Mouse (Mus musculus): ENCODE data around the gene Rfpl4. TPM values are rescaled to one million over a fixed set of nuclear protein-coding genes. Genes with fewer than 3 reads are reported as not detected.
"Not testable (repeated sequence)": the region's sequence is repeated elsewhere in the genome, so short reads cannot be mapped to it uniquely, and the experiment has no call there.

Gene Rfpl4
- total RNA-seq (2012; rRNA removed) = not detected in 2 replicates

DNA sequence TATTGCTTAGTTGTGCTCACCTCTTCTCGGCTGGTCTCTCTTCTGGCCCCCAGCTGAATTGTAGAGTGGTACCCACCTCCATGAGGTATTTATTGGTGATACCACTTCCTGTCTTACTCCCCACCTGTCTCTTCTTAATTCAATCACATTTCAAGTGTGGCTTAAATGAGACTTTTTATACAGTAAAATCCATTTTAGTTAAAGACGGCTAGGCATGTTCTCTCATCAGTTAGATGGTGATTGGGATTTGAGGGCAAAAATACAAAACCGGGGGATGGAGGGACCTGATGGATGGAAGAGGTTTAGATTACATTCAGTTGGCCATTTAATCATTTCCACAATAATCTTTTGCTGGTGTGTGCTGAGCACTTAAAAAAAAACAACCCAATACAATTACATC, at the start of gene Rfpl4:
Gene Rfpl4, minus strand, starts transcription at position 101 of the 400 bp plus-strand sequence.
- in situ Hi-C loops (cut with MboI; ENCODE audit: low sequenced_read_pairs in 2 of 2, unreplicated experiment in 2 of 2) = no loop called here
- TF ChIP-seq ZC3H11A (IDR thresholded peaks at IDR 0.05; ENCODE audit: borderline replicate concordance, low read depth, low read length) = no peak
- no peak for TF ChIP-seq HCFC1 (IDR thresholded peaks at IDR 0.05; ENCODE audit: borderline replicate concordance, insufficient read depth, low read length)
- TF ChIP-seq ZNF384 (IDR thresholded peaks at IDR 0.05; ENCODE audit: low read depth, low read length) = no peak
- no peak for TF ChIP-seq CHD2 (IDR thresholded peaks at IDR 0.05; ENCODE audit: low read depth, low read length)
- TF ChIP-seq MAFK (IDR thresholded peaks at IDR 0.05; ENCODE audit: insufficient read depth, low read depth, low read length) = no peak
- Histone ChIP-seq H3K9me3 (ENCODE audit: control insufficient read depth, insufficient read depth, low read depth, low read length) (no peaks in the 10 kb centered on the region), H3K27ac (ENCODE audit: insufficient read depth, low read depth, low read length, poor library complexity, severe bottlenecking) (no peak within 1 kb of the TSS), H3K4me1 (ENCODE audit: control insufficient read depth in 2 of 2, insufficient read depth in 2 of 2, low read length in 2 of 2, poor library complexity in 1 of 2) (peaks cover 0 to 2% of the 10 kb centered on the region in 2 experiments; a peak in 1 of 4 replicates), H3K36me3 (ENCODE audit: control insufficient read depth, insufficient read depth, low read length, poor library complexity, severe bottlenecking) (no peaks in the 10 kb centered on the region), H3K4me3 (ENCODE audit: insufficient read depth in 1 of 2, low read depth in 1 of 2, low read length in 2 of 2, poor library complexity in 1 of 2, severe bottlenecking in 1 of 2) (no peak within 1 kb of the TSS), H3K9ac (ENCODE audit: insufficient read depth, low read depth, low read length, poor library complexity, severe bottlenecking) (no peak within 1 kb of the TSS)
- DNase-seq (ENCODE audit: low read depth, low spot score) = no peak

- H3K4me3 ChIP-seq (ENCODE audit: insufficient read depth in 1 of 2, low read depth in 1 of 2, low read length in 2 of 2, poor library complexity in 1 of 2, severe bottlenecking in 1 of 2); H3K9me3 ChIP-seq (ENCODE audit: control insufficient read depth, insufficient read depth, low read depth, low read length); H3K36me3 ChIP-seq (ENCODE audit: control insufficient read depth, insufficient read depth, low read length, poor library complexity, severe bottlenecking); H3K27ac ChIP-seq (ENCODE audit: insufficient read depth, low read depth, low read length, poor library complexity, severe bottlenecking); H3K9ac ChIP-seq (ENCODE audit: insufficient read depth, low read depth, low read length, poor library complexity, severe bottlenecking); DNase-seq (ENCODE audit: low read depth, low spot score); H3K4me1 ChIP-seq (ENCODE audit: control insufficient read depth in 2 of 2, insufficient read depth in 2 of 2, low read length in 2 of 2, poor library complexity in 1 of 2): not testable (repeated sequence)
- in situ Hi-C loops (cut with MboI; ENCODE audit: low sequenced_read_pairs in 2 of 2, unreplicated experiment in 2 of 2) = loop anchor here in 1 of 2 experiments (25.0 kb wide), 1 partner anchor 88 kb away; no protein-coding TSS in a partner anchor
Measured at GRCm38 (mm10) chr7:5149570-5149969, 32.8 kb upstream of the Rfpl4 start, which contains the start of gene Vmn1r55. Vmn1r55 (minus strand) TSS chr7:5149670.

- no peak for DNase-seq (ENCODE audit: low read depth, low spot score)
Measured at GRCm38 (mm10) chr7:5125549-5126406, 9.0 kb upstream of the Rfpl4 start, which contains the start of gene Rasl2-9. Rasl2-9 (minus strand) TSS chr7:5125950.

DNA sequence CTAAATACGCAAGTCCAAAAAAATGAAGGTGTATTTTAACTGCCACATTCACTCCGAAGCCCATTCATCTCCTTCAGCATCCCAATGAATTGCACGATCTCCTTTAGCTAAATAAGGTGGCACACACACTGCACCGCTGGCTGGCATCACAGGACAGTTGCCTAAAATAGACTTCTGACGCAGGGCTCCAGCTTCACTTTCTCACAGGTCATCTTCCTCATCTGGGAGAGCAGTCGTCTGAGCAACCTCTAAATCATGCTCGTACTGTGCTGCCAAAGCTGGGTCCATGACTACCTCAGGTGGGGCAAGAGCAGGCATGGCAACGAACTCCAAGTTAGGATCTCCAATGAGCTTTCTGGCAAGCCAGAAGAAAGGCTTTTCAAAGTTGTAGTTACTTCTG, 8.3 kb upstream of the Rfpl4 start:
- H3K36me3 ChIP-seq (ENCODE audit: control insufficient read depth, insufficient read depth, low read length, poor library complexity, severe bottlenecking) = no peaks in the 10 kb centered on the region
- no peak overlapping the region for H3K27ac ChIP-seq (ENCODE audit: insufficient read depth, low read depth, low read length, poor library complexity, severe bottlenecking)
- no peak overlapping the region for H3K9ac ChIP-seq (ENCODE audit: insufficient read depth, low read depth, low read length, poor library complexity, severe bottlenecking)
- TF ChIP-seq CHD2 (IDR thresholded peaks at IDR 0.05; ENCODE audit: low read depth, low read length) = no peak
- no peak for TF ChIP-seq ZC3H11A (IDR thresholded peaks at IDR 0.05; ENCODE audit: borderline replicate concordance, low read depth, low read length)
- no peak for TF ChIP-seq MAFK (IDR thresholded peaks at IDR 0.05; ENCODE audit: insufficient read depth, low read depth, low read length)
- TF ChIP-seq ZNF384 (IDR thresholded peaks at IDR 0.05; ENCODE audit: low read depth, low read length) = no peak
- TF ChIP-seq HCFC1 (IDR thresholded peaks at IDR 0.05; ENCODE audit: borderline replicate concordance, insufficient read depth, low read length) = no peak
- H3K4me3 ChIP-seq (ENCODE audit: insufficient read depth in 1 of 2, low read depth in 1 of 2, low read length in 2 of 2, poor library complexity in 1 of 2, severe bottlenecking in 1 of 2) = no peak overlapping the region
- H3K9me3 ChIP-seq (ENCODE audit: control insufficient read depth, insufficient read depth, low read depth, low read length) = no peaks in the 10 kb centered on the region
- in situ Hi-C loops (cut with MboI; ENCODE audit: low sequenced_read_pairs in 2 of 2, unreplicated experiment in 2 of 2) = loop anchor here in 1 of 2 experiments (25.0 kb wide), 1 partner anchor 112 kb away; no protein-coding TSS in a partner anchor
- no peak for DNase-seq (ENCODE audit: low read depth, low spot score)
- peaks cover 0 to 4% of the 10 kb centered on the region in 2 experiments; a peak in 1 of 4 replicates for H3K4me1 ChIP-seq (ENCODE audit: control insufficient read depth in 2 of 2, insufficient read depth in 2 of 2, low read length in 2 of 2, poor library complexity in 1 of 2)

More at GRCm38 (mm10) chr7:5125549-5126406, 9.0 kb upstream of the Rfpl4 start, which contains the start of gene Rasl2-9:
- peaks cover 0 to 4% of the 10 kb centered on the region in 2 experiments; a peak in 1 of 4 replicates for H3K4me1 ChIP-seq (ENCODE audit: control insufficient read depth in 2 of 2, insufficient read depth in 2 of 2, low read length in 2 of 2, poor library complexity in 1 of 2)
- in situ Hi-C loops (cut with MboI; ENCODE audit: low sequenced_read_pairs in 2 of 2, unreplicated experiment in 2 of 2) = loop anchor here in 1 of 2 experiments (25.0 kb wide), 1 partner anchor 112 kb away; no protein-coding TSS in a partner anchor
- H3K36me3 ChIP-seq (ENCODE audit: control insufficient read depth, insufficient read depth, low read length, poor library complexity, severe bottlenecking) = no peaks in the 10 kb centered on the region
- no peaks in the 10 kb centered on the region for H3K9me3 ChIP-seq (ENCODE audit: control insufficient read depth, insufficient read depth, low read depth, low read length)
- H3K4me3 ChIP-seq (ENCODE audit: insufficient read depth in 1 of 2, low read depth in 1 of 2, low read length in 2 of 2, poor library complexity in 1 of 2, severe bottlenecking in 1 of 2) = peak within 1 kb of the TSS; percentile 50 to 64
- TF ChIP-seq HCFC1 (IDR thresholded peaks at IDR 0.05; ENCODE audit: borderline replicate concordance, insufficient read depth, low read length) (no peak), CHD2 (IDR thresholded peaks at IDR 0.05; ENCODE audit: low read depth, low read length) (no peak)
- no peak within 1 kb of the TSS for H3K27ac ChIP-seq (ENCODE audit: insufficient read depth, low read depth, low read length, poor library complexity, severe bottlenecking)
- peak within 1 kb of the TSS; percentile 40; the same call in 1 of the 2 replicates for H3K9ac ChIP-seq (ENCODE audit: insufficient read depth, low read depth, low read length, poor library complexity, severe bottlenecking)

All from ES-E14 (cell line).